Mouse (Mus musculus) left cerebral cortex, adult 8-10 months (tissue): Measurements from ENCODE around the gene Macrod2. TPM values are rescaled to one million over a fixed set of nuclear protein-coding genes. Genes with fewer than 3 reads are reported as not detected.

Experiments
- DNase-seq, 2 experiments: peaks; one replicate each; pipeline ENCODE4 v3.0.0; 2022; ENCODE audit warnings: low spot score in 2 of 2
- total RNA-seq, 4 experiments: library from RNA; stranded (reverse); gene quantifications; 2 replicates each; pipeline ENCODE4 v1.2.4; 2022

Gene Macrod2
- total RNA-seq, 4 experiments from 2014 or later = 48.9 to 57.5 (median 51.2) TPM

DNA sequence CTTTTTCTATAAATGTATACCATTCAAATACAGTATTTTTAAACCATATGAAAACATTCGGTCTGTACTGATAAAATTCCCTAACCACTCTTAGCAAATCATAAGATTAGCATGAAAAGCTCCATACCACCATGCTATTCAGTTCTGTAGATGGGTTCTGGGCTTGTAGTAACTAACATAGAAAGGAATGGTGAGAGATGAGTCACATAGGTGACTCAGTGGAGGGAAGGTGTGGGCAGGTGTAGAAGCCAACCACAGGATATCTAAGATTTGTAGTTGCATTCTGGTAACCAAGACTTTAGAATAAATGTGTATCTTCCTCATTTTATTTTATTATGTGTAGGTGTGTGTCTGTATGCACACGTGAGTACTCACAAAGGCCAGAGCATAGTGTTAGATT lies 166.3 kb downstream of the Macrod2 start:
- DNase-seq = no peak

DNA sequence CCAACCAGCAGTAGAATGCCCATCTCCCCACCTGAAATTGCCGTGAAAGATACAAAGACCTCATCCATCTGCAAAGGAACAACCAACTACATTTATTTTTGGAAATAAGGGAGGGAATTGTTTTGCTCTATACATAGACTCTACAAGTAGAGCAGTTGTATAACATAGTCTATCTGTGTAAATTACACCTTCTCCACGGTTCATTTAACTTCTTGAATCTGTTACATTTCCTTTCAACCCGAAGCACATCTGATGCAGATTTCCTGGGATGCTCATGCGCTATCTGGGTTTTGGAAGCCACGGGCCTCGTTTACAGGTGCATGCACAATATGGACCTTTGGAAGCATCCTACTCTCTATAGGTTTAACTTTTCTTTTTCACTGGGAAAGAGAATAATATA lies 175.8 kb downstream of the Macrod2 start:
- DNase-seq = no peak

- DNase-seq = no peak
Measured at GRCm38 (mm10) chr2:140592537-140593261, 197.6 kb downstream of the Macrod2 start.

DNA sequence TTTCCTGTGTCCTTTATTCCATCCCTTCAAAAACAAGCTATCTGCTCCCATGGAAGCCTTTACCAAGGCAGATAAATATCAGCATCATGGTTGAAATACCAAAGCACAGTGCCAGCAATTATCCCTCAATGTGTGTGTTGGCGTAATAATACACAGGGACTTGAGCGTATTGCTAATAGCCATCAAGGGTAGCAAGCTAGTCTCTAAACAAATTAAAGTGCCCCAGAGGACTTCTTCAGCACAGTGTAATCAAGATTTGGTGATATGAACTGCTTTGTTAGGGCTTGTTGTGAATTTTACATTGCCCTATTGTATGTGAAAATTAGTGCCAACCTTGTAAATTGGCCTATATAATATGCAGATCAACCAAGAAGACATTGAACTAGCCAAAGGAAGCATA lies 201.8 kb downstream of the Macrod2 start:
- no peak for DNase-seq

DNA sequence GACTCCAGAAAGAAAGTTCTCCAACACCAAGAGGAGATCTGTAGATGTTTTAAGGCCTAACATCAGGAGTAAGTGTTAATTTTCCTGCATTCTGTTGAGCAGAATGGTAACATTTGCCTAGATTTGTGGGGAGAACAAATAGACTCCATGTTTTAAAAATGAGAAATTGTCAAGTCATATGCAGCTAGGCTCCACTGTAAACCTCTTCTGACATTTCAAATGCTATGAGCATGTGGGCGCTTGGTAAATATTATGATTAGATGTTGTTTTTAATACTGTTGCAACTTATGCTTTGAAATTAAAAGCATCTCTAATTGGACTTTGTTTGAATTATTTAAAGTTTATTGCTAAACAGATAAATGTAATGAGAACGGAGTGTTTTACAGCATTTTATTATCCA lies 220.3 kb downstream of the Macrod2 start:
- DNase-seq = no peak

GRCm38 (mm10) chr2:140621730-140622337 lies 226.7 kb downstream of the Macrod2 start:
- no peak for DNase-seq

DNA sequence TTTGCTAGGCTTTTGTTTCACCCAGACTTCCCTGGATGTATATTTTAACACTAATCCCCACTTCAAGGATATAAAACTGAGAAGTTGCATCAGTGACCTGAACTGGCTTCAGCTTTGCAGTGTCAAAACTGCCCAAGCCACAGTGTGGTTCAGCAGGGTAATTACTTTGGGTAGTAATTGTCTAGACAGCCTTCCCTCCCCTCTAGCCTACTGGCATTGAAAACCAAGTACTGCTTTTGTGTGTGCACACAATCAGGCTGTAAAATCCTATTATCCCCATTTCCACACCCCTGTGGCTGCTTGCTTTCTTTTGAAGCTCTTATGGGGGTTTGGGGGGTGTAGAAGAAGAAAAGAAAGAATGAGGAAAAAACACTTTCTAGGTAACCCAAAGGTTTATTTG lies 258.4 kb downstream of the Macrod2 start:
- no peak for DNase-seq

DNA sequence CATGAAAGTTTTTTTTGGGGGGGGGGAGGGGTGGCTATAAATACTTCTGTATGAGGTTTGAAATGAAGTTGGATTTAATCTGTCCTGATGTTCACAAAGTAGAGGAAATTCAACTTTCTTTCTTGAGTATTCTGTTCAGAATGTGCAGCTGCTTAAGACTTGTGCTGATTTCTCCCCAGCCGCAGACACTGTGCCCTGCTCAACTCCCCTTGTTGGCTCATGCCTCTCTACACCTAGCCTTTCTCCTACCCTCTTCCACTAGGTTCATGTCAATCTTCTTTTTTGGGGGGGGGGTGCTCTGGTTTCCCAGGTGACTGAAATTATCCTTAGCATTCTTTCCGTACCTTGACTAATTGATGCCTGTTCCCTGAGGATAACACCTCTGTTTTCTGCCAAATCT lies 258.9 kb downstream of the Macrod2 start:
- no peak for DNase-seq

DNA sequence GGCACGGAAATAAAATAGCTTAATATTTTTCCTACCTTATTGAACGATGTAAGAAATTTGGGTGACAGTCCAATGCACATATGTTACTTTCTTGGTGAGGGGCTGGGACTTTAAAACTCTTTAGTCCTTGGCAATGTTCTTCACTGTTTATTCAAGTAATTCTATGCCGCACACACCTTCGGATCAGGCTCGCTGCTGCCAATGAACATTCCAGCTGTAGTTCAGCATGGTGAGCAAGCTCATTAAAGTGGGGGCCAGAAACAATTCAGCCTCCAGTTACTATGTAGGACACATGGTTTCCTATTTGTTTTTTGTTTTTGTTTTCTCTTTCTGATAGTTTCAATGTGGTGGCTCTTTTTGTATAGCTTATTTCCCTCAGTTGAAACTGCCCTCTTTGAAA lies 267.6 kb downstream of the Macrod2 start:
- DNase-seq = no peak

- DNase-seq = no peak
Measured at GRCm38 (mm10) chr2:140664381-140664780, 269.3 kb downstream of the Macrod2 start.

DNA sequence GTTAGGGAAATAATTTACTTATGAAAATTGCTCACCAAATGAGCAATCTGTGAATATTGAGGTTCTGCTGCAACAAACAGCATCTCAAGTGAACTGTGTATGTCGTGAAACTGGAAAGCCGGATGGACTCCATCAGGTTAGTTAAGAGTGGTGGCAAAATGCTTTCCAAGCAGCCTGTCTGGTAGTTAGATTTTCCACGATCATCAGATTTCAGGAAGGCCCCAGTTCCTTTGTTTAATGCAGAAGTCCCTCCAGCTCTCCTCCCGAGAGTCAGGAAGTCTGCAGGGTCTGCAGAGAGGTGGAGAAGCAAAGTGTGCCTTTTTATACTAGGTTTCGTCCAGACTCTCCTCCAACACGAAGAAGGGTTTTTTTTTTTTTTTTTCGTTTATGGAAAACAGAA lies 271.7 kb downstream of the Macrod2 start:
- no peak for DNase-seq

GRCm38 (mm10) chr2:140667261-140668047 lies 272.3 kb downstream of the Macrod2 start:
- DNase-seq = no peak

DNA sequence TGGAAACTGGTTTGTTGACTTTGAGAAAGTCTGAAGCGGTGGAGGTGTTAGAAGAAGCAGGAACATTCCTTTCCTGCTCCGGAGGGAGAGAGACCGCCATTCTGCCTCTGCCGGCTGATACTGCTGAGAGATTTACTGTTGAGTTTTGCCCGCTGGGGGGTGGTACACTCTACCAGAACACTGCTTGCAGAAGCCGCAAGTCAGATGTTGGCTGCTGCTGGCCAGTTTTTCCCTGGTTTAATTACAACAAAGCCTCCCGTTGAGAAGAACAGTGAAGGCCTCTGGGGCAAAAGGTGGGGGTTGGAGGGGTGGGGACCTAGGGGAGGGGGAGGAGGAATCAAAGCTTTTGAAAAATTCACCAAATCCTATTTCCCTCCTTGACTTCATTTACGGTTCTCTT lies 273.2 kb downstream of the Macrod2 start:
- peak; percentile 58 to 79 for DNase-seq

- DNase-seq = no peak
Measured at GRCm38 (mm10) chr2:140669081-140669480, 274.0 kb downstream of the Macrod2 start.

GRCm38 (mm10) chr2:140669786-140670185 lies 274.7 kb downstream of the Macrod2 start:
- DNase-seq = no peak

DNA sequence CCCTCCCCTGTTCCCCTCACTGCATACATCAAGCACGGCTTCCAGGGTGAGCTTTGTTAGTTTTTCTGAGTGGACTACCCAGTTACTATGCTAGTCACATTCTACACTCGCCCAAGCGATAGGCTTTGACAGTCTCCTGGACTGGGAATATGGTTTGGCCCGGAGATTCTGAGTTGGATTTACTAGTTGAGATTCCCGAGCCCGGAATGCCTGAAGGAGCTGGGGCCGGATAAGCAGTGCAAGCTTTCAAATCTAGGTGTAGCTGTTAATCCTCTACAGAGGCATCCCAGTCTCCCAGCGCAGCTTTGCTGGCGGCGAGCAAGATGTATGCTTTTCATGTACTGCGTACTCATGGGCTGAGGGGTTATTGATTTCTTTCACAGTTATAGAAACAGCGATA lies 275.3 kb downstream of the Macrod2 start:
- DNase-seq = peak; percentile 46 to 62

GRCm38 (mm10) chr2:140670963-140671702 lies 276.0 kb downstream of the Macrod2 start, which contains the start of gene Flrt3:
Gene Flrt3 (minus strand): TSS chr2:140671469.
- peak; percentile 85 to 96 for DNase-seq

- no peak for DNase-seq
Measured at GRCm38 (mm10) chr2:140673466-140673865, 278.4 kb downstream of the Macrod2 start.

GRCm38 (mm10) chr2:140676728-140677127 lies 281.6 kb downstream of the Macrod2 start:
- no peak for DNase-seq

DNA sequence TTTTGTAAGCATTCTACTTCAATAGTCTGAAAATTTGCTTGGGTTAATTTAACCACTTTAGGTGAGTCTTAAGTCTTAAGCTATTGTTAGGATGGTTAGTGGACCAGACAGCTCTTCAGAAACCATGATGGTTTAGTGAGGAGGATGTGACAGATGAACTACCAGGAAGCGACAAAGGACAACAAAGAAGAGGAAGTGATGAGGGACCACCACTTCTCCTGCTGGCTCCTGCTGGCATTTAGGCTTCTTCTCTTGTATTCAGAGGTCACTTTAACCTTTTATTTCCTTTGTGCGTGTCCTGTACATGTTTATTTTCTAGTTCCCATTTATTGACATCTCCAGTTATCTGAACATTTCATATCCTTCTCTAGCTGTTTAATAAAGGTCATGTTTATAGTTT lies 295.8 kb downstream of the Macrod2 start:
- no peak for DNase-seq

DNA sequence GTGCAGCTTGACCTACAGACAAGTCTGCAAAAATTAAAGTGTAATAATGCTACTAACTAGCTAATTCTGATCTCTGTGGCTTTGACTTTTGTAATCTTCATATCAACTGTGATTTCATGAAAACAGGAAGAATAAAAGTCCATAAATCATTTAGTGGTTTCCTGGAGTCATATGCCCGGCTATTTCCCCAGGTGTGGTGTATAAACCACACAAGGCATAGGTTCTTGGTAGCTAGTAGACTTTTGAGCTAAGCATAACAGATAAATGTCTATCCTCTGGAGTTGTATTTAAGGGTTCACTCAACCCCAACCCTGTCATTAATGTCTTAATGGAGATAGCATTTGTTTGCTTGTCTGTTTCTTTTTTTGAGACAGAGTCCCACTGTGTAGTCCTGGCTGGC lies 296.3 kb downstream of the Macrod2 start:
- no peak for DNase-seq

GRCm38 (mm10) chr2:140692461-140692860 lies 297.4 kb downstream of the Macrod2 start:
- DNase-seq = no peak
